In the genomic region with DNA sequence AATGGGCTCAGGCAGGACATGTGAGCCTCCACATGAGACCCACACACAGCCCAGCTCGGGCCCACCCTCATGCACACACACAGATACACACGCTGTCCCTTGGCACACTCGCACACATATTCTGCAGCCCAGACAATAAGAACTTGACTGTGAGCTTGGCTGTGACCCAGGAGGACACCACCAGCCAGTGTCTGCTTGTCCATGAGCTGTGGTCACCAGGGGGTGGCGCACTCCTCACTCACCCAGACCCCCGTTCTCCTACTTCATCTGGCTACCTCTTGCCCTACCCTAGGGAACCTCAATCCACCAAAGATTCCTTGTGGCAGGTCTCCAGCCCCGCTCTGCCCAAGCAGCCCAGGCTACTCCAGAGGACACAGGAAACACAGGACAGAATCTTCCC, we compare ENCODE assay signal across 14 mouse cellular contexts.
DNase-seq lines count a peak whose midpoint lies in the region; ATAC-seq and TF ChIP-seq lines count a peak whose summit lies in the region.
"Had no signal": no experiment of that assay in that cellular context is flagged by ENCODE, and none has a peak within 500 bp of the region (broad histone marks: within the 10 kb centered on the region; RNA-seq: fewer than 3 reads in every experiment).

No protein-coding gene starts in this region.

- H3K4me2 ChIP-seq in hindbrain, postnatal 0 days (ENCODE audit: low read depth, low read length), result no peak overlapping the region
- H3K4me2 ChIP-seq: heart, embryonic 12.5 days; limb, embryonic 15.5 days; neural tube, embryonic 15.5 days had no signal

- ATAC-seq in CD4-positive, CD25-positive, alpha-beta regulatory T cell, adult 4 months, result no peak
- ATAC-seq in hindbrain, postnatal 0 days, result 0 out of 2 replicates have a peak, but pooled peaks have one; percentile 17

- no peaks in the 10 kb centered on the region for H3K36me3 ChIP-seq in hindbrain, postnatal 0 days (ENCODE audit: insufficient read depth, low read length)
- H3K36me3 ChIP-seq: heart, embryonic 12.5 days; limb, embryonic 15.5 days; neural tube, embryonic 15.5 days had no signal

- TF ChIP-seq POLR2A in bone marrow, adult 2 months (IDR thresholded peaks at IDR 0.05; ENCODE audit: borderline replicate concordance, control insufficient read depth, low read depth, low read length), result no peak

- no peak overlapping the region for H3K4me3 ChIP-seq in layer of hippocampus, adult 2 months
- no peak overlapping the region for H3K4me3 ChIP-seq in bone marrow, adult 2 months (replicated peaks; ENCODE audit: control insufficient read depth, low read depth, low read length)
- H3K4me3 ChIP-seq in hindbrain, postnatal 0 days (ENCODE audit: low read length), result no peak overlapping the region
- H3K4me3 ChIP-seq: heart, embryonic 12.5 days; limb, embryonic 15.5 days; neural tube, embryonic 15.5 days had no signal

- H3K4me1 ChIP-seq in bone marrow, adult 2 months (ENCODE audit: control insufficient read depth, insufficient read depth, low read length), result no peaks in the 10 kb centered on the region
- peaks cover 4% of the 10 kb centered on the region for H3K4me1 ChIP-seq in hindbrain, postnatal 0 days (ENCODE audit: insufficient read depth, low read length)

- no peaks in the 10 kb centered on the region; the same call in 1 of the 2 replicates for H3K27me3 ChIP-seq in hindbrain, postnatal 0 days (ENCODE audit: insufficient read depth, low read length)
- H3K27me3 ChIP-seq: limb, embryonic 15.5 days had no signal

- H3K9ac ChIP-seq in hindbrain, postnatal 0 days (replicated peaks; ENCODE audit: low read length), result no peak overlapping the region
- H3K9ac ChIP-seq: heart, embryonic 12.5 days; limb, embryonic 15.5 days; neural tube, embryonic 15.5 days had no signal

- H3K9me3 ChIP-seq in hindbrain, postnatal 0 days (ENCODE audit: low read length), result no peaks in the 10 kb centered on the region
- H3K9me3 ChIP-seq: heart, embryonic 12.5 days; limb, embryonic 15.5 days; neural tube, embryonic 15.5 days had no signal

- peak; percentile 3 for DNase-seq in CD4-positive, CD25-positive, alpha-beta regulatory T cell, adult 2 months (ENCODE audit: low read depth, low spot score)
- DNase-seq in layer of hippocampus, adult 2 months (ENCODE audit: low spot score in 2 of 2), result no peak
- no peak for DNase-seq in layer of hippocampus, postnatal 36 days
- peak; percentile 71 for DNase-seq in hindbrain, postnatal 0 days (ENCODE audit: low spot score)
- no peak for DNase-seq in ovary, postnatal 14 days (ENCODE audit: low spot score)
- DNase-seq in frontal cortex, postnatal 25 days (ENCODE audit: low spot score in 2 of 2), result no peak
- DNase-seq: adrenal gland, adult 2 months; kidney, adult 18-20 months; layer of hippocampus, adult 9-11 months had no signal

- no peak overlapping the region for H3K27ac ChIP-seq in layer of hippocampus, adult 2 months
- no peak overlapping the region for H3K27ac ChIP-seq in bone marrow, adult 2 months (ENCODE audit: control insufficient read depth, insufficient read depth, low read depth, low read length, poor library complexity)
- H3K27ac ChIP-seq in hindbrain, postnatal 0 days, result no peak overlapping the region
- H3K27ac ChIP-seq: limb, embryonic 15.5 days; neural tube, embryonic 15.5 days had no signal

- 64% methylated on average over 6 of the region's 6 CpGs for WGBS in bone marrow, adult 2 months
- 38% methylated on average over 6 of the region's 6 CpGs for WGBS in hindbrain, postnatal 0 days

- TF ChIP-seq CTCF in layer of hippocampus, adult 2 months (conservative IDR thresholded peaks at IDR 0.05), result peak; percentile 31; the same call in 1 of the 2 replicates
- TF ChIP-seq CTCF in bone marrow, adult 2 months (IDR thresholded peaks at IDR 0.05; ENCODE audit: control insufficient read depth, insufficient read depth, low read length), result peak; percentile 17; the same call in 1 of the 2 replicates
- TF ChIP-seq CTCF in hindbrain, postnatal 0 days (IDR thresholded peaks at IDR 0.05; ENCODE audit: low read depth), result peak; percentile 62

Comparison
In these comparisons a context has a peak if more than half of its experiments do, and no peak if none do; other contexts are left out.
1. DNase-seq: peak in CD4-positive, CD25-positive, alpha-beta regulatory T cell, adult 2 months (single experiment) and hindbrain, postnatal 0 days (single experiment); none in layer of hippocampus, adult 2 months (0 of 2), layer of hippocampus, postnatal 36 days (0 of 2), ovary, postnatal 14 days (single experiment) and frontal cortex, postnatal 25 days (0 of 2).
2. Peak in every context shown above with its lines, with median percentiles within 50 percentile points of each other: CTCF ChIP-seq.